Mouse (Mus musculus): ENCODE results near the gene Lats1. TPM values are rescaled to one million over a fixed set of nuclear protein-coding genes. Genes with fewer than 3 reads are reported as not detected.

Gene Lats1
- polyA plus RNA-seq, 1 experiment from 2014 or later, result 6.0 TPM

Other genes with a start within 250 kb of the Lats1 start
- 7.9 and 9.0 TPM in 2 replicates for gene Ulbp1, start 207.6 kb upstream of the Lats1 start, polyA plus RNA-seq (2014; fragmentation: Nextera tagmentation; extraction: Ambion mirVana)
- gene Lrp11, start 91.4 kb upstream of the Lats1 start, polyA plus RNA-seq (2014; fragmentation: Nextera tagmentation; extraction: Ambion mirVana), result 1.5 and 1.9 TPM in 2 replicates
- gene Nup43, start 13.7 kb upstream of the Lats1 start, polyA plus RNA-seq (2014; fragmentation: Nextera tagmentation; extraction: Ambion mirVana), result 35.4 and 37.5 TPM in 2 replicates
- gene Pcmt1, start 78 bp upstream of the Lats1 start, polyA plus RNA-seq (2014; fragmentation: Nextera tagmentation; extraction: Ambion mirVana), result 130 and 134 TPM in 2 replicates
- 33.5 and 34.2 TPM in 2 replicates for gene Katna1, start 44.8 kb downstream of the Lats1 start, polyA plus RNA-seq (2014; fragmentation: Nextera tagmentation; extraction: Ambion mirVana)
- 80.4 and 89.8 TPM in 2 replicates for gene Ginm1, start 111.6 kb downstream of the Lats1 start, polyA plus RNA-seq (2014; fragmentation: Nextera tagmentation; extraction: Ambion mirVana)
- gene Ppil4, start 111.7 kb downstream of the Lats1 start, polyA plus RNA-seq (2014; fragmentation: Nextera tagmentation; extraction: Ambion mirVana), result 26.3 and 27.8 TPM in 2 replicates
- 0.14 and 0.18 TPM in 2 replicates for gene Zc3h12d, start 151.3 kb downstream of the Lats1 start, polyA plus RNA-seq (2014; fragmentation: Nextera tagmentation; extraction: Ambion mirVana)